Mouse (Mus musculus): ENCODE data around the gene Elp4. TPM values are rescaled to one million over a fixed set of nuclear protein-coding genes. Genes with fewer than 3 reads are reported as not detected.

Gene Elp4
- 11.3 and 13.9 TPM in 2 replicates for polyA plus RNA-seq (2015; fragmentation: Nextera tagmentation; extraction: Ambion mirVana)

- Histone ChIP-seq H3K4me1 (ENCODE audit: insufficient read depth, low read depth, low read length) (0 out of 2 replicates have a peak, but pooled peaks cover 4% of the 10 kb centered on the region), H3K27ac (ENCODE audit: low read length) (0 out of 2 replicates have a peak within 1 kb of the TSS, but pooled peaks have one; percentile 47), H3K27me3 (replicated peaks; ENCODE audit: insufficient read depth, low read length) (no peaks in the 10 kb centered on the region), H3K9ac (replicated peaks; ENCODE audit: low read depth) (peak within 1 kb of the TSS; percentile 75), H3K9me3 (ENCODE audit: low read length) (no peaks in the 10 kb centered on the region), H3K4me3 (ENCODE audit: low read depth, low read length) (peak within 1 kb of the TSS; percentile 85), H3K36me3 (ENCODE audit: insufficient read depth, low read length) (no peaks in the 10 kb centered on the region), H3K4me2 (replicated peaks; ENCODE audit: low read depth, low read length) (peak within 1 kb of the TSS; percentile 79)
- WGBS: under 1% methylated on average over 38 of the region's 39 CpGs
- TF ChIP-seq CTCF (IDR thresholded peaks at IDR 0.05) (no peak), EP300 (IDR thresholded peaks at IDR 0.05) (no peak; the same call in 1 of the 2 replicates)
- ATAC-seq (peak; percentile 100), DNase-seq (ENCODE audit: low spot score) (peak; percentile 98)
Measured at GRCm38 (mm10) chr2:105903896-105904756, at the start of gene Elp4, which contains the start of gene Immp1l. Elp4 (minus strand) TSS chr2:105904564. Immp1l (plus strand) TSS chr2:105904638.

- H3K4me3 ChIP-seq (ENCODE audit: low read depth, low read length): no peak overlapping the region
- no peak overlapping the region for H3K9ac ChIP-seq (replicated peaks; ENCODE audit: low read depth)
- H3K27me3 ChIP-seq (replicated peaks; ENCODE audit: insufficient read depth, low read length): no peaks in the 10 kb centered on the region
- DNase-seq (ENCODE audit: low spot score) (no peak), ATAC-seq (no peak)
- H3K36me3 ChIP-seq (ENCODE audit: insufficient read depth, low read length): no peaks in the 10 kb centered on the region
- H3K4me2 ChIP-seq (replicated peaks; ENCODE audit: low read depth, low read length): no peak overlapping the region
- no peak for TF ChIP-seq EP300 (IDR thresholded peaks at IDR 0.05)
- TF ChIP-seq CTCF (IDR thresholded peaks at IDR 0.05): no peak
- WGBS: 85% methylated on average over 4 of the region's 4 CpGs
- H3K9me3 ChIP-seq (ENCODE audit: low read length): no peaks in the 10 kb centered on the region
- no peaks in the 10 kb centered on the region for H3K4me1 ChIP-seq (ENCODE audit: insufficient read depth, low read depth, low read length)
- no peak overlapping the region for H3K27ac ChIP-seq (ENCODE audit: low read length)
Measured at GRCm38 (mm10) chr2:105953862-105954261, 49.5 kb upstream of the Elp4 start.

- WGBS: 56% methylated on average over 1 of the region's 1 CpGs
Measured at GRCm38 (mm10) chr2:105951350-105951940, 47.1 kb upstream of the Elp4 start.

GRCm38 (mm10) chr2:105950131-105950530 is 45.8 kb upstream of the Elp4 start:
- H3K27ac ChIP-seq (ENCODE audit: low read length): no peak overlapping the region
- no peaks in the 10 kb centered on the region for H3K36me3 ChIP-seq (ENCODE audit: insufficient read depth, low read length)
- no peak overlapping the region for H3K4me3 ChIP-seq (ENCODE audit: low read depth, low read length)
- ATAC-seq (no peak), DNase-seq (ENCODE audit: low spot score) (no peak)
- no peaks in the 10 kb centered on the region for H3K9me3 ChIP-seq (ENCODE audit: low read length)
- no peaks in the 10 kb centered on the region for H3K27me3 ChIP-seq (replicated peaks; ENCODE audit: insufficient read depth, low read length)
- no peak for TF ChIP-seq CTCF (IDR thresholded peaks at IDR 0.05)
- TF ChIP-seq EP300 (IDR thresholded peaks at IDR 0.05): no peak
- 98% methylated on average over 2 of the region's 2 CpGs for WGBS
- no peaks in the 10 kb centered on the region for H3K4me1 ChIP-seq (ENCODE audit: insufficient read depth, low read depth, low read length)
- H3K4me2 ChIP-seq (replicated peaks; ENCODE audit: low read depth, low read length): no peak overlapping the region
- H3K9ac ChIP-seq (replicated peaks; ENCODE audit: low read depth): no peak overlapping the region

More at GRCm38 (mm10) chr2:105951350-105951940, 47.1 kb upstream of the Elp4 start:
- no peak for ATAC-seq
- no peak for TF ChIP-seq CTCF (IDR thresholded peaks at IDR 0.05)
- no peak overlapping the region for H3K4me3 ChIP-seq (ENCODE audit: low read depth, low read length)
- H3K27ac ChIP-seq (ENCODE audit: low read length): no peak overlapping the region
- no peaks in the 10 kb centered on the region for H3K27me3 ChIP-seq (replicated peaks; ENCODE audit: insufficient read depth, low read length)
- no peak overlapping the region for H3K9ac ChIP-seq (replicated peaks; ENCODE audit: low read depth)
- H3K9me3 ChIP-seq (ENCODE audit: low read length): no peaks in the 10 kb centered on the region
- no peak overlapping the region for H3K4me2 ChIP-seq (replicated peaks; ENCODE audit: low read depth, low read length)
- no peak for DNase-seq (ENCODE audit: low spot score)
- H3K36me3 ChIP-seq (ENCODE audit: insufficient read depth, low read length): no peaks in the 10 kb centered on the region
- H3K4me1 ChIP-seq (ENCODE audit: insufficient read depth, low read depth, low read length): no peaks in the 10 kb centered on the region

- Histone ChIP-seq H3K27me3 (replicated peaks; ENCODE audit: insufficient read depth, low read length) (no peaks in the 10 kb centered on the region), H3K9me3 (ENCODE audit: low read length) (no peaks in the 10 kb centered on the region), H3K4me3 (ENCODE audit: low read depth, low read length) (no peak overlapping the region), H3K4me1 (ENCODE audit: insufficient read depth, low read depth, low read length) (no peaks in the 10 kb centered on the region), H3K36me3 (ENCODE audit: insufficient read depth, low read length) (no peaks in the 10 kb centered on the region), H3K9ac (replicated peaks; ENCODE audit: low read depth) (no peak overlapping the region), H3K4me2 (replicated peaks; ENCODE audit: low read depth, low read length) (no peak overlapping the region), H3K27ac (ENCODE audit: low read length) (no peak overlapping the region)
- no peak for TF ChIP-seq CTCF (IDR thresholded peaks at IDR 0.05)
- TF ChIP-seq EP300 (IDR thresholded peaks at IDR 0.05): no peak
- 83% methylated on average over 5 of the region's 5 CpGs for WGBS
- DNase-seq (ENCODE audit: low spot score): no peak
- ATAC-seq: no peak
Measured at GRCm38 (mm10) chr2:105917623-105918346, 13.4 kb upstream of the Elp4 start.

GRCm38 (mm10) chr2:105916671-105917070 is 12.3 kb upstream of the Elp4 start:
- Histone ChIP-seq H3K9ac (replicated peaks; ENCODE audit: low read depth) (no peak overlapping the region), H3K4me1 (ENCODE audit: insufficient read depth, low read depth, low read length) (no peaks in the 10 kb centered on the region), H3K27ac (ENCODE audit: low read length) (no peak overlapping the region), H3K4me3 (ENCODE audit: low read depth, low read length) (no peak overlapping the region), H3K4me2 (replicated peaks; ENCODE audit: low read depth, low read length) (no peak overlapping the region), H3K9me3 (ENCODE audit: low read length) (no peaks in the 10 kb centered on the region), H3K27me3 (replicated peaks; ENCODE audit: insufficient read depth, low read length) (no peaks in the 10 kb centered on the region), H3K36me3 (ENCODE audit: insufficient read depth, low read length) (no peaks in the 10 kb centered on the region)
- DNase-seq (ENCODE audit: low spot score) (no peak), ATAC-seq (no peak)
- 87% methylated on average over 1 of the region's 1 CpGs for WGBS
- TF ChIP-seq CTCF (IDR thresholded peaks at IDR 0.05): no peak
- TF ChIP-seq EP300 (IDR thresholded peaks at IDR 0.05): no peak
